Mouse (Mus musculus) embryo, embryonic 10.5 days (tissue): ENCODE results near the gene Tfap2c.

Experiments used
- DNase-seq: peaks from one replicate; pipeline ENCODE4 v3.0.0-alpha.2; 2015; ENCODE audit warnings: low spot score

The Tfap2c gene

DNA sequence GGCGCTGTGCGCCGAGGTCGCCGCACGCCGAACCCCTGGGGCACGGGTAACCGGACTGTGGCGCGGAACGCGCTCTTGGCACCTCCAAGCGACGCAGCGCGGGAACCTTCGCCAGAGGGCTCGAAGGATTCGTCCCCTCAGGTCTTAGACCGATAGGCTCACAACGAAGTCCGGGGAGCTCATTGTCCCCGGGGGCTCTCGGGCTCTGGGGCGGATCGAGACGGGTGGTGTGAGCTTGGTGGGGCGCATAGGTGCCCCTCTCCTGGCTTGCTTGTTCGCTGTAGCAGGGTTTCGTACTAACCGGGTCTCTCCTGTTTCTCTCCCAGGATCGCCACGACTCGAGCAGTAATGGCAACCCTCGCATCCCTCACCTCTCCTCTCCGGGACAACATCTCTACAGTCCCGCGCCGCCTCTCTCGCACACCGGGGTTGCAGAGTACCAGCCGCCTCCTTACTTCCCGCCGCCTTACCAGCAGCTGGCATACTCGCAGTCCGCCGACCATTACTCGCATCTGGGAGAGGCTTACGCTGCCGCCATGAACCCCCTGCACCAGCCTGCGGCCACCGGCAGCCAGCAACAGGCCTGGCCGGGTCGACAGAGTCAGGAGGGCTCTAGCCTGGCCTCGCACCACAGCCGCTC is 1.8 kb downstream of the Tfap2c start:
- peak; percentile 63 for DNase-seq

DNA sequence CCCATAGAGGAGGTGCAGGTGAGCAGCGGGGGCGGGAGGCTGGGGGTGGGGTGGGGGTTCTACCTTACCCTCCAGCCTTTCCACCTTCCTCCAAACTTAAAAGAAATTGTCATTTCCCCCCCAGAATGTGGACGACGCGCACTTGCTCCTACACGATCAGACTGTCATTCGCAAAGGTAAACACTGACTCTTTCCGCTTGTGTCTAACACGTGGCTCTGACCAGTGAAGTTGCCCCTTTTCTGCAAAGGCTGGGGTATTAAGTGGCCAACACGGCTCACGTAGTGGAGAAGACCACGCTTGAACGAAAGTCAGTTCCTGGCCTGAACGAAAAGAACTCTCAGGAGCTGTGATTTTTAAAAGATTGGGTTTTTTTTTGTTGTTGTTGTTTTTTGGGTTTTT is 2.5 kb downstream of the Tfap2c start:
- peak; percentile 55 for DNase-seq

DNA sequence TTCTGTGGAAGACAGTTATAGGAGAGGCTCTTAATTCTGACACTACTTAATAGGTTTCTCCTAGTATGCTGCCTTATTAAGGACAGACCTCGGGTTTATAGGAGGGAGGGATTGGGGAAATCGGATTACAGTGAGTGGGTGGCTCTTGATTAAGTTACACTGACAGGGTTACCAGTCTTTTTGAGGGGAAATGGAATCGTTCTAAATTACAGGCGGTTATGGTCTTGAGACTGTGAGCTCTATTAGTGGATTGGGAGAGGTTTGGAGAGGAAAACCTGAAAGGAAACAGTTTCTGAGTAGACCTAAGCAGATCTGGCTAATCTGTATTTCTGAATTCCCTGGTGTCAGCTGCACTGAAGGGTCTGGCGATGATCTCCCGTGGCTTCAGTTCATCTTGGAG is 3.3 kb downstream of the Tfap2c start:
- DNase-seq = peak; percentile 59

DNA sequence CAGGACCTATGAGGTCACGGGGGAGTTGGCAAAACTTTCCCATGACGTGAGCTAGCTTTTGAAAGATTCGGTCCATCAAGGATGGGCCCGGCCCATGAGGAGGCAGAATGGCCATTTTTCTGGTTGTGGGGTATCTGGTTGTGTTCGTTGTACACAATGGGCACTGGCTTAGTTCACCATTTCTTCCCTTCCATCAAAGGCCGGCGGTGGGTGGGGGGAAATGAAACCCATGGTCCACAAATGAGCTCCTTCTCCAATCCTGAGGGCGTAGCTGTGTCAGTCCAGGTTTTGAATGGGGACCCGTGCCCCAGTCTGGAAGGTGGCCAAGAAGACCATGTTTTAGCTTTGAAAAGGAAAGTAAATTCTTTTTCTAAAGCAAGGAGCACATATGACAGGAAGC is 4.8 kb downstream of the Tfap2c start:
- no peak for DNase-seq

DNA sequence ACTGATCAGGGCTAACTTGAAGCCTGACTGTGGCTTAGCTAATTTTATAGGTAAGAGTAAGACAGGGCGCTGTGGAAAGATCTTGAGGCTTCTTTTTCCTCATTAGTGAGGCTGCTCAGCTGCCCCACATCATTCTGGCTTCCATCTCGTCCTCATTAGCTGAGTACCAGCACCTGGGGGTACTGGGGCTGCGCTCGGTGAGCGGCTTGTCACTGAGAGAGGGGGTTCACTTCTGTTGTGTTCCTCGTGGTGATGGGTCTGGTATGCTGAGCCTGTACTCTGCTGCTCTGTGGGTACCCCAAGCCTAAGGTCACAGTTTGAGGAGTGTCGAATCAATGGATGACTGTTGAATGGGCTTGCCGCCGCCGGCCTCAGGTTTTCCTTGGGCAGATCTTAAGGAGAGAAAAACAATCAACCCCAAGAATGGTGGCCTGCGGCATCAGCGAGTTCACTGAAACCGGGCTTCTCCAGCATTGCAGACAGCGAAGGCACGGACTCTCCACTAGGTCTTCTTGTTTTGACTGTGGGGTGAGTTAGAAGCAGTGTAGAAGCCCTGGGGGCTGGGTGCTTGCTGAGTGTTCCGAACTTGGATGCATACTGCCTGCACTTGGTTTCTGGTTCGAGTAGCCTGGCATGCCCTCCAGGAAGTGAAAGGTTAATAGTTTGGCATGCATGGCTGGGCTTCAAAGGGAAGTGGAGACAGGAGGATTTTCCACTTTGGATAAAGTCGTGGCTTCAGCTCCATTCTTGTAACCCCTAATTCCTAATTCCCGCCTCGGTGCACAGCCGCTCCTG is 9.5 kb downstream of the Tfap2c start:
- DNase-seq = peak; percentile 44

DNA sequence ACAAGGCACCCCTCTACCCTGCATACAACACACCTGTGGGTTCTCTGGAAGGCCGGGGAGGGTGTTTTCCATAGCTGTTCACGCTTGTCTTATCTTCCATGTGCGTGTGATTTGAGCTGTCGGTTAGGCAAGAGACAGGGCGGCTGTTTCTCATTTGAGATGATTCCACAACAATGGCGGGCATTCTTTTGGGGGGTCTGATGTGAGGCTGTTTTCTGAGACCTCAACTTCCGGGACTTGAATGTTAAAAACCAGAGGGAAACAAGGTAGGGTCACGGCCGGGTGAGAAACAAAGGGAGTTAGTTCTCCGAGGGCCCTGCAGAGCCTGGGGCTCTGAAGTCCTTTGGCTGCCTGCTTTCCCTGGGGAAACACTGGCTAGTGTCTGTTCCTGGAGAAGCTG is 11.6 kb downstream of the Tfap2c start:
- no peak for DNase-seq

DNA sequence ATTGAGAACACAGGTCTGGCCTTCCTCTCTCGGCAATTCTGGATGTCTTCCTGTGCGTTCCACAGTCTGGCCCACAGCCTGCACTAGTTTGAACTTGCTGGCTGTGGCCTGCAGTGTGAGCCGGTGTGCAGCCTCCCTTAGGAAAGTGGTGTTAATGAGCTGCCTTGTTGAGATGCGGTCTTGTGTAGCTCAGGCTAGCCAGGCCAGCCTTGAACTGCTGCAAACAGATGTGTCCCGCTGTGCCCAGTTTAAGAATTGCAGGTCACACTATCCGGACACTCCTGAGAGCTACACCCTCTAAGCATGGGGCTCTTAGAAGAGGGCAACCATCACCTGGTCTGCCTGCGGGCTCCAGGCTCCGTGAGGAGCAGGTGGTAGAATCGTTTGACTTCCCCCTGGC is 18.4 kb downstream of the Tfap2c start:
- no peak for DNase-seq

DNA sequence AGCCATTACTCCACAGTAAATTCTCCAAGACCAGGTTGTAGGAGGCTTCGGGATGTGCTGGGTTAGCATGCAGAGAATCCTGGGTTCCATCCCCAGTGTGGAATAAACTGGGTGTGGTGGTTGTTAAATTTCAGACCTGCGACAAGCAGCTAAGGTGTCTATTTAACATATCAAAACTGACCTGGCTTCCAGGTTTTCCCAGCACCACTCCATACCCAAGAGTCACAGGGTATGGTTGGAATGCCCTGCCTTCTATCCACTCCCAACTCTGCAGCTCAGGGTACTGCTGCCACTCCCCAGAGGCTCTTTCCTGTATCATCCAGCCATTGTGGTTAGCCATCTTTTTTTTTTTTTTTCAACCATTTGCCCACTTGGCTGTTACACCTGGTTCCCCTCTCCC is 19.1 kb downstream of the Tfap2c start:
- no peak for DNase-seq

DNA sequence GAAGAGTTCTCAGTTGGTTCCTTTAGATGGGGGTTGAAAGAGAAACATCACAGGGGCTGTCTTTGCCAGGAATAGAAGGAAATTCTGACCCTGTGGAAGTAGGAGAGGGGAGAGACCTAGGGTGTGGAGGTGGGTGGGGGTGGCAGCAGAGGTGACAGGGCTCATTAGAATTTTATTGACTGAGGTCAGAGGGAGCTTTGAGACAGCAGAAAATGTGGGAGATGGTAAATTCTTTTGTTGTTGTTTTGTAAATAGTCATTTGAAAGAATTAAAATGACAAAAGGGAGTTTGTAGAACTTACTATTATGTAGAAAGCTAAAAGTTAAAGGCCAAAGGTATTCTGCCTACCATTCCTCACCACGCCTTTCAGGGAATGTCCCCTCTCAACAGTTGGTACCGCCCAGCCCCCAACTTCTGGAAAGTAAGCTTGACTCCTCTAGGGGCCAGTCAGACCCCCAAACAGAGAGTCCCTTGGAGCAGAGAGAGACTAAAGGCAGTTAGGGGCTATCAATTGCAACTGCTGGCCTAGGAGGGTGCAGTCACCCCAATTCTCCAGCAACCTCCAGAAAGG is 27.9 kb downstream of the Tfap2c start:
- no peak for DNase-seq

DNA sequence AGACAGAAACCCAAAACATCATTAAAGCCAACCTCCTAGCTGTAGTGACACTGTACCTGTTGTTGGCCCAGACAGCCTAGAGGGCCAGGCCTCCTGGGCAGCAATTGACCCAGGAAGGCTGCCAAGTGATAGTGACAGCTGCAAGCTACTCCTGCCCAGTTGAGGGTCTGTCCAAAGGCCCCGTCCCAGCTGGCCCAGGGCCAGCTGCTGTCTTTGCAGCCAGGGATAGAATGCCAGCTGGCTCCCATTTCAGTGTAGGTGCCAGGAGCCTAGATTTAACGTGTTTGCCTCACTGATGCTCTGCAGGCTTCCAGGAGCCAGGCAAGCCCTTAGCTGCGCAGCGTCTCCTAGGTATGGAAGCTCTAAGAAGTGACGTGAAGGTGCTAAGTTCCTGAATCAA is 29.8 kb downstream of the Tfap2c start:
- no peak for DNase-seq

DNA sequence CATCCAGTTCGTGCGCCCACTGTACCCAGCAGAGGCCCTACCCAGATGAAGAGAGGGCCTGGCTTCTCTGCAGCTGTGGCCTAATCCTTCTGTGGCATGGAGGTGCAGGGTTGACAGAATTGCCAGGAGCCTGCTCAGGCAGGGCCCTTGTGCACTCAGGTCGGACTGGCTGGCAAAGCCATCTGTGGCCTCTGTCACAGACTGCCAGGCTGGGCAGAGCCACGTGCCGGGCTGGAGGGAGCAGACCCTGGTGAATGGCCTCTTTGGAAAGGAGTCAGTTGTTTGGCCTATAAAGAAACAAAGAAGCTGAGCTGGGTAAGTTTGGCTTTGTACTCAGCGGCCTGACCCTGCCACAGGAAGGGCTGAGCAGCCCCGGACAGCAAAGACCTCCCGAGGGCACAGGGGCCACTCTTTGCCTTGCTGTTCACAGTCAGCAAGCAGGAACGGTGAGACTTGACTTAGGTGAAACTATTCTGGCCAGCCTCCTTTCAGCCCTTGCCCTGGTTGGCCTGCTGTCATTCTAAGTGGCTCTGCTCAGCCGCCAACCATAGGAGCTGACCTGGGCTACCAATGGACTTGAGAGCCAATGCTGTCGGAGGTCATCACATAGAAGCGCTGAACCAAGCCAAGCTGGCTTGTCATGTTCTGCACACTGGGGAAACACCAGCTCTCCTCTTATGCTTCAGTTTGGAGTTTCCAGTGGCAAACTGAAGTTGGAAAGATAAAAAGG is 31.3 kb downstream of the Tfap2c start:
- no peak for DNase-seq

DNA sequence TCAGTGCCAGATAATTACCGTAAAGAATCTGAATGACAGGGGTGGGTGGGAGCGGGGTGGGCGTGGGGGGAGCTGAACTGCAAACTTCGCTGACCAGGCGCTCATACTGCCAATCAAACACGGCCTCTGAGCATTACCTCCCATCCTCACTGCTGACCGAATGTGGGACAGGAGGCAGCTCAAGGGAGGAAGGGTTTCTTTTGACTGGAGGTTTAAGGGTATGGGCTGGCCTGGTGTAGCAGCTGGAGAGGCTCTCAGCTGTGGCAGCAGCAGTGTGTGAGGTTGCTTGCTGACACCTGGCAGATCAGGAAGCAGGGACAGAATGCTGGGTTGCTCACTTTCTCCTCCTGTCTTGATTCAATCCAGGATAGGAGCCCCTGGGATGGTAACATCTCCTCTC is 33.9 kb downstream of the Tfap2c start:
- peak; percentile 26 for DNase-seq

DNA sequence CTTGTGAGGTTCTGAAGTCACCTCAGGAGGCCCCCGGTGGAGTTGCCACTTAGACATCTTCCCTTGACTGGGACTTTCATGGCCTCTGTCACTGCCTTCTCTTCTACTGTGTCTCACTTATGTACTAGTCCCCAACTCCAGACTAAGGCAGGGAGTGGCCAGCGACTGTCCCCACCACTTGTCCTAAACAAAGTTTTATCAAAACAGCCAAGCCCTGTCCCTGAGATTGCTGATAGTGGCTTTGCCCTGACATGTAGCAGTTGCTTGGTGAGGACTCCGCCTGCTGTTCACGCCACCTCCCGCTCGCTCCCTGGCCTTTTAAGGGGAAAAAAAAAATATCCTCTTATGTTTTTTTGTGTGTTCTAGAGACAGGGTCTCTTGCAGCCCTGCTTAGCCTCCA is 35.9 kb downstream of the Tfap2c start:
- DNase-seq = no peak

DNA sequence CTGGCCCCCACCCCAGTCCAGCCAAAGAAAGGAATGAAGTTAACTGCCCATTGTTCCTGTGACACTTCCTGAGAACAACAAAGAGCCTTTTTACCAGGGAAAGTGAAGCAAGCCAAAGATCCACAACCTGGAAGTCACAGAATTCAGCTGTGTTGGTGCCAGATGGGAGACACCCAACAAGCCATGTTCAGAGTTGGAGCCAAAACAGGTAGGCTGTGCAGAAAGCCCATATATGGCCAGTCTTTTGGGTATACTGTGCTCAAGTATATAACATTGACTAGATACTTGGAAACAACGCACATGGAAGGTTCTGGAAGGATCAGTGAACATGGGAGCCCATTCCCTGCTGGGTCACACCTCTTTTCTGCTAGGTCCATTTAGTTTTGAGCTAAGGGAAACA is 39.7 kb downstream of the Tfap2c start:
- no peak for DNase-seq

DNA sequence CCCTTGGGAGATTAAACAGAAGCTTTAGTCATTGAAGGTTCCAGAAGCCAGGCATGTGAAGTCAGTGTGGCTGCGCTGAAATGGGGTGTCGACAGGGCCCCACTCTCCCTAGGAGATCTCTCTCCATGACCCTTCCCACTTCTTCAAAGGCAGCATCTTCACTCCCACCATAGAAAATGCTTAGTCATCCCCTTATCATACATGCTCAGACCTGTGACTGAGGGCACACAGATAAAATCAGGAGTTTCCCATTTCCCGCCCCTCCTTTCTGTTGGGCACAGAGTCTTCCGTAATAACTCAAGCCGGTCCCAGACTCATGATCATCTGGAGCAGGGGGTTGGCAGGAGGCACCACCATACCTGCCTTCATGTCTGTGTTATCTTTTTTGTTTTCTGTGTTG is 41.4 kb downstream of the Tfap2c start:
- no peak for DNase-seq

DNA sequence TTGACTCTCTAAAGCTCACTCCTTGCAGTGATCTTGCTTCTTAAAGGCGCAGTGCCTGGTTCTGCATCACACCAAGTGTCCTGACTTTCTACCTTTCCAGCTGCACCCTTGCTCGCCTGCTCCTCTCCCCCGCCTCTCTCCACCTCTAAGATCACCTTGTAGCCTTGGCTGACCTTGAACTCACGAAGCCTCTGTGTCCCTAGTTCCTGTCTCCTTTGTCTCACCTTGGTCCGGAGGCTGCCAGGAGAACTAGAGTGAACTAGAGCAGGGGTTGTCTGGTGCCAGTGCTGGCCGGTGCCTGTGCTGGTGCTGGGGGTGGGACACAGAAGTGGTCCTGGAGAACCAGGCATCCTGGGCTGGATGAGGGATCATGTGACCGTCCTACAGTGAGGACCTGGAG is 44.9 kb downstream of the Tfap2c start:
- DNase-seq = no peak

DNA sequence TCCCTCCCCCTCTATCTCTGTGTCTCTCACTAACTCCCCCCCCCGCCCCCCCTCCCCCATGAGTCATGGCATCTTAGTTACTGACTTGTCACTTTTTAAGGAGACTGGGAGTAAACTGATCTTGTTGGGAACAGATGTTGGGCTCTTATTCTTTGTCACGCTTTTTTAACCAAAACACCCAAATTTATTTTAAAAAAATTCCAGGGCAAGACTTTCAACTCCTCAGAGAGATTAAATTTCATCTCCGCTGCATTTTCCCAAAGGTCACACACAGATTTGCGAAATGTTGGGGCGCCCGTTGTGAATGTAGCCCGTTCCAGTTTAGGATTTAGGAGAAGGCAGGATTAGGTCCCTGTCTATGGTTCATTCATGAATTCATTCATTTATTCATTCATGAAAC is 47.7 kb downstream of the Tfap2c start:
- DNase-seq = no peak

DNA sequence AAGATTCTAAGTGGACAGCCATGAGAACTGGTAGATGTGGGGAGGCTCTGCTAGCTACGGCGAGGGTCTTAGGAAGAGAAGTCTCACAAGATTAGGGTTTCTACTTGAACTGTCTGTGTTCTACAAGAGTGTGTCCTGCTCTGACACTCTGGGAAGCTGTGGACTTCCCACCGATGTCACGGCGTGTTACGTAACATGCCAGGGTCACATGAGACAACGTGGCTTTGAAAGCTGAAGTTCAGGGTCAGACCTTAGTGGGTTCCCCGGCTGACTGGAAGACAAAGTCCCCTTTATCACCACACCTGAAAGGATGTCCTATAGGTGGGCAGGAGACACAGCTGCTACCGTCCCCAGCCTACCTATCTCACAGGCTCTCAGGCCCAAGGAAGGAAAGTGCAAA is 48.5 kb downstream of the Tfap2c start:
- no peak for DNase-seq

DNA sequence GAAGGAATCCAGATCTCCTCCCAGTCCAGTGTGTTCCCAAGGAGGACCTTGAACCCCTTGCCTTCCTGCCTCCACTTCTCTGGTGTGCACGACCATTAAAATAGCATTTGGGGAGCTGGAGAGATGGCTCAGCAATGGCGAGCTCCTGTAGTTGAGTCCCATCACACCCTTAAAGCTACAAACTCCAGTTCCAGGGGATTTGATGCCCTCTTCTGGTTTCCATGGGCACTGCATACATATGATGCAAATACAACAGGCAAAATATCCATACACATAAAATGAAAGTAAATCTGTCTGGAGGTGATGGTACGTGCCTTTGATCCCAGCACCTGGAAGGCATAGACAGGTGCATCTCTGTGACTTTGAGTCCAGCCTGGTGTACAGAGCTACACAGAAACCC is 55.2 kb downstream of the Tfap2c start:
- DNase-seq = no peak

DNA sequence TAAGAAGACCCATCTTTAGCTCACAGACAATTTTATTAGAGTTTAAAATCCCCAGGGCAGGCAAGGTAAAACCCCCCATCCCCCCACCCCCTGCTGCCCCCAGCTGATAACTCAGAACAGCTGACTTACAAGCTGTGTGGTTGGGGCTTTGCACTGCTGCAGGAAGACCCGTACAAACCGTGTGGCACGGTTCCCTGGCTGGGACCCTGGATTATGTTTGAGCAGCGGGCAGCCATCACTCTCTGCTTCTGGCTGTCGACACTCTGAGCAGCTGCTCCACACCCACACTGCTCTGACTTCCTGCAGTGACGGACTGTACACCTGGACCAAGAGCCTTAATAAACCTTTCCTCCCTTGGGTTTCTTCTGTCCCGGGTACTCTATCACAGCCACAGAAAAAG is 56.2 kb downstream of the Tfap2c start:
- DNase-seq = no peak

DNA sequence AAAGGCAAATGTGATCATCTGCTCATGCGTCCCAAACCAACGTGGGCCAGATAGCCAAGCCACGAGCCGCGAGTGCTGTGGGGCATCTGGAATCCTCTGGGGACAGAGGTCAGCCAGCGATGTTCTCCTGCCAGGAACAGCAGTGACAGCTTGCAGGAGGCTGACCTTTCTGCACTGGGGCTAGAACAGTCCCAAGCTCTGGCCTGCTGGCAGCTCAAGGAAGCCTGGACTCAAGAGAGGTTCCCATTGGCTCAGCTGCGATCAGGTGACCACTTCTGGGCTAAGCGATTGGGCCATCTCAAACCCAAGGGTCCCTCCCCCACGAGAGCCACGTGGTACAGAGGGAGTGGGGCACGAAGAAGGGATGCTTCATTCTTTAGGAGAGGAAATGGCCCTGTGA is 58.3 kb downstream of the Tfap2c start:
- DNase-seq = no peak
